Mouse (Mus musculus) small intestine, adult 2 months (tissue): Measurements from ENCODE around the gene Colq.

Experiments
- CTCF ChIP-seq: fragments of 200-500 bp; IDR thresholded peaks from 2 replicates; pipeline ENCODE4 v1.5.1; 2012; ENCODE audit warnings: low read depth, mild to moderate bottlenecking, control low read depth, inconsistent platforms, low read length, moderate library complexity, mixed read lengths; ENCODE audit not compliant: insufficient replicate concordance, insufficient read length; ENCODE audit errors: extremely low read depth
- POLR2A ChIP-seq: fragments of 200-500 bp; IDR thresholded peaks from 2 replicates; pipeline ENCODE4 v1.6.1; 2012; ENCODE audit warnings: low read depth, mild to moderate bottlenecking, control low read depth, inconsistent platforms, low read length, moderate library complexity

- TF ChIP-seq CTCF, result no peak
- TF ChIP-seq POLR2A, result no peak
These were observed 80.8 kb downstream of the Colq start for GRCm38 (mm10) chr14:31510322-31510721.
